Mouse (Mus musculus) lung, postnatal 10 days (tissue): ENCODE data around the gene Hspa8.

Experiments used
- DNase-seq: peaks from one replicate; pipeline ENCODE4 v3.0.0; 2021

The Hspa8 gene

GRCm38 (mm10) chr9:40811860-40812259 lies 11.1 kb downstream of the Hspa8 start:
- DNase-seq, result peak; percentile 25

GRCm38 (mm10) chr9:40814060-40814459 lies 13.3 kb downstream of the Hspa8 start:
- no peak for DNase-seq

- DNase-seq, result no peak
Observed at GRCm38 (mm10) chr9:40817325-40818028, 16.7 kb downstream of the Hspa8 start.

GRCm38 (mm10) chr9:40825601-40826000 lies 24.8 kb downstream of the Hspa8 start:
- no peak for DNase-seq

- DNase-seq, result no peak
Observed at GRCm38 (mm10) chr9:40827366-40827765, 26.6 kb downstream of the Hspa8 start.

- peak; percentile 78 for DNase-seq
Observed at GRCm38 (mm10) chr9:40834569-40834968, 33.8 kb downstream of the Hspa8 start.

GRCm38 (mm10) chr9:40836681-40837080 lies 35.9 kb downstream of the Hspa8 start:
- DNase-seq, result no peak

- no peak for DNase-seq
Observed at GRCm38 (mm10) chr9:40839662-40840061, 38.9 kb downstream of the Hspa8 start.

GRCm38 (mm10) chr9:40851515-40851914 lies 50.7 kb downstream of the Hspa8 start:
- DNase-seq, result no peak

- no peak for DNase-seq
Observed at GRCm38 (mm10) chr9:40858461-40859160, 57.8 kb downstream of the Hspa8 start.

GRCm38 (mm10) chr9:40859196-40859595 lies 58.4 kb downstream of the Hspa8 start:
- no peak for DNase-seq
